Comparison of ENCODE assay signal across 20 mouse cellular contexts in the genomic region with DNA sequence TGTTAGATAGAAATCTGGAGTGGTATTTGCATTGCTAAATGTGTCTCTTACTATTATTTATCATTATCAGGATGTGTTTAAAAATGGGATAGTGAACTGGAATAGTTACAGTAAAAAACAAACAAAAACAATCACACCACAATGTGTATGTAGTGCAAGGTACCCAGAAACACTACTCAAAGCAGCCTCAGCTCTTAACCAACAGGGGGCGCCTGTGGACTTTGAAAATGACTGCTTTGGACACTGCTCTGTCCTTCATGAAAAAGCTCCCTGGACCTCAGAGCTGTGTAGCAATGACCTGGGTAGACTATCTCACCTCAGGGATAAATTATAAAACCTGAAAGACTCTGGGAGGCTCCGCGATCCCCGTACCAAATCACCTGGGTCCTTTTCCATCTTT. TPM values are rescaled to one million over a fixed set of nuclear protein-coding genes. Genes with fewer than 3 reads are reported as not detected.
DNase-seq lines count a peak whose midpoint lies in the region; ATAC-seq and TF ChIP-seq lines count a peak whose summit lies in the region.
"Had no signal": no experiment of that assay in that cellular context is flagged by ENCODE, and none has a peak within 500 bp of the region (broad histone marks: within the 10 kb centered on the region; RNA-seq: fewer than 3 reads in every experiment).

No protein-coding gene starts in this region.

- no peaks in the 10 kb centered on the region for H3K27me3 ChIP-seq in kidney, adult 2 months (replicated peaks; ENCODE audit: control insufficient read depth, insufficient read depth, low read length)
- H3K27me3 ChIP-seq in kidney, embryonic 15.5 days: no peaks in the 10 kb centered on the region
- no peaks in the 10 kb centered on the region for H3K27me3 ChIP-seq in lung, embryonic 14.5 days (ENCODE audit: insufficient read depth, low read length)
- H3K27me3 ChIP-seq in Patski: peaks cover 24% of the 10 kb centered on the region
- H3K27me3 ChIP-seq: embryonic facial prominence, embryonic 12.5 days; hindbrain, embryonic 15.5 days; liver, embryonic 13.5 days had no signal

- DNase-seq in kidney, adult 2 months: peak; percentile 13
- DNase-seq in lung, embryonic 14.5 days: peak; percentile 32
- DNase-seq in lung, postnatal 10 days: no peak
- DNase-seq in Patski (ENCODE audit: low read depth, low spot score): no peak
- DNase-seq in urinary bladder, postnatal 36 days (ENCODE audit: low spot score in 2 of 2): no peak
- no peak for DNase-seq in frontal cortex, adult 2 months (ENCODE audit: extremely low spot score in 1 of 2, low spot score in 1 of 2)
- DNase-seq: adrenal gland, postnatal 36 days; cerebellum, postnatal 14 days; forebrain, postnatal 0 days; gastrocnemius, postnatal 14 days; heart, postnatal 14 days; liver, embryonic 13.5 days had no signal

- ATAC-seq in kidney, embryonic 15.5 days (replicated peaks; ENCODE audit: low FRiP score): no peak
- ATAC-seq in lung, embryonic 14.5 days (ENCODE audit: insufficient read depth): no peak
- ATAC-seq in Patski: no peak
- ATAC-seq: CD4-positive, CD25-positive, alpha-beta regulatory T cell, adult 4 months; forebrain, postnatal 0 days; midbrain, embryonic 16.5 days had no signal

- no peak overlapping the region for H3K9ac ChIP-seq in kidney, embryonic 15.5 days
- H3K9ac ChIP-seq in lung, embryonic 14.5 days: no peak overlapping the region
- H3K9ac ChIP-seq: embryonic facial prominence, embryonic 12.5 days; forebrain, postnatal 0 days; hindbrain, embryonic 15.5 days; liver, embryonic 13.5 days had no signal

- no peak overlapping the region for H3K4me2 ChIP-seq in kidney, embryonic 15.5 days
- no peak overlapping the region for H3K4me2 ChIP-seq in lung, embryonic 14.5 days
- H3K4me2 ChIP-seq: embryonic facial prominence, embryonic 12.5 days; hindbrain, embryonic 15.5 days; liver, embryonic 13.5 days had no signal

- TF ChIP-seq POLR2A in kidney, adult 2 months (IDR thresholded peaks at IDR 0.05; ENCODE audit: low read depth, low read length): no peak

- no peaks in the 10 kb centered on the region for H3K36me3 ChIP-seq in kidney, adult 2 months (ENCODE audit: control insufficient read depth, insufficient read depth, low read length)
- H3K36me3 ChIP-seq in kidney, embryonic 15.5 days: no peaks in the 10 kb centered on the region
- no peaks in the 10 kb centered on the region for H3K36me3 ChIP-seq in lung, embryonic 14.5 days (ENCODE audit: insufficient read depth)
- H3K36me3 ChIP-seq: embryonic facial prominence, embryonic 12.5 days; heart, embryonic 10.5 days; hindbrain, embryonic 15.5 days; liver, embryonic 13.5 days had no signal

- 52% methylated on average over 4 of the region's 4 CpGs for WGBS in kidney, adult 2 months
- WGBS in kidney, embryonic 15.5 days: 56% methylated on average over 4 of the region's 4 CpGs
- WGBS in lung, embryonic 14.5 days: 35% methylated on average over 4 of the region's 4 CpGs

- H3K9me3 ChIP-seq in kidney, embryonic 15.5 days (replicated peaks): no peaks in the 10 kb centered on the region; the same call in 1 of the 2 replicates
- H3K9me3 ChIP-seq in lung, embryonic 14.5 days (ENCODE audit: low read depth, low read length): no peaks in the 10 kb centered on the region
- H3K9me3 ChIP-seq: embryonic facial prominence, embryonic 12.5 days; heart, embryonic 10.5 days; hindbrain, embryonic 15.5 days; liver, embryonic 13.5 days had no signal

- in situ Hi-C loops in Patski (cut with MboI; ENCODE audit: low pct_unique_long_range_greater_than_20kb): no loop called here

- H3K4me1 ChIP-seq in kidney, adult 2 months (ENCODE audit: control insufficient read depth, insufficient read depth, low read length): no peaks in the 10 kb centered on the region
- no peaks in the 10 kb centered on the region for H3K4me1 ChIP-seq in kidney, embryonic 15.5 days
- H3K4me1 ChIP-seq in lung, embryonic 14.5 days (ENCODE audit: insufficient read depth): no peaks in the 10 kb centered on the region
- H3K4me1 ChIP-seq: embryonic facial prominence, embryonic 12.5 days; heart, embryonic 10.5 days; hindbrain, embryonic 15.5 days; liver, embryonic 13.5 days had no signal

- peak; percentile 41; the same call in 1 of the 2 replicates for TF ChIP-seq CTCF in kidney, adult 2 months (conservative IDR thresholded peaks at IDR 0.05; ENCODE audit: insufficient read depth, insufficient read length, low read depth, low read length)
- TF ChIP-seq CTCF in lung, embryonic 14.5 days (IDR thresholded peaks at IDR 0.05; ENCODE audit: low read depth): peak; percentile 33
- TF ChIP-seq CTCF in Patski (IDR thresholded peaks at IDR 0.05): peak; percentile 75

- CTCF ChIA-PET in Patski (lab: Charles Lee): interaction anchor here (0.6 to 2.2 kb wide), 5 partner anchors 11 to 488 kb away, joined by 3 to 8 read pairs (median 3); no protein-coding TSS in a partner anchor

- no peak overlapping the region for H3K27ac ChIP-seq in kidney, adult 2 months (ENCODE audit: insufficient read depth, low read depth, low read length)
- H3K27ac ChIP-seq in kidney, embryonic 15.5 days: no peak overlapping the region
- no peak overlapping the region for H3K27ac ChIP-seq in lung, embryonic 14.5 days (ENCODE audit: low read depth)
- H3K27ac ChIP-seq: embryonic facial prominence, embryonic 12.5 days; heart, embryonic 10.5 days; hindbrain, embryonic 15.5 days; liver, embryonic 13.5 days had no signal

- H3K4me3 ChIP-seq in kidney, adult 2 months (ENCODE audit: insufficient read depth, low read depth, low read length): no peak overlapping the region
- no peak overlapping the region for H3K4me3 ChIP-seq in kidney, embryonic 15.5 days (replicated peaks)
- H3K4me3 ChIP-seq in lung, embryonic 14.5 days (ENCODE audit: low read depth, low read length): no peak overlapping the region
- H3K4me3 ChIP-seq: embryonic facial prominence, embryonic 12.5 days; heart, embryonic 10.5 days; hindbrain, embryonic 15.5 days; liver, embryonic 13.5 days had no signal

- POLR2A ChIA-PET in Patski (lab: Charles Lee): no interaction called here

RNA-seq across cellular contexts. Expression of gene Crnn, which starts 25.5 kb away (rescaled TPM):
- polyA plus RNA-seq in kidney, adult 2 months (2012; rRNA removed): not detected in 2 replicates
- polyA plus RNA-seq in kidney, embryonic 15.5 days (2015; fragmentation: Nextera tagmentation; extraction: Ambion mirVana): 0.10 TPM in 1 of 2 replicates, not detected in the other
- not detected in 2 replicates for polyA plus RNA-seq in lung, embryonic 14.5 days (2014; fragmentation: Nextera tagmentation; extraction: Ambion mirVana)
- polyA plus RNA-seq in Patski (2021): not detected
- not detected in 2 replicates for polyA plus RNA-seq in frontal cortex, adult 2 months (2012; rRNA removed)
- polyA plus RNA-seq: CD4-positive, CD25-positive, alpha-beta regulatory T cell, adult 4 months; embryonic facial prominence, embryonic 12.5 days; forebrain, postnatal 0 days; heart, embryonic 10.5 days; hindbrain, embryonic 15.5 days; liver, embryonic 13.5 days; midbrain, embryonic 16.5 days; neural tube, embryonic 11.5 days; urinary bladder, adult 2 months had no signal

RNA-seq across cellular contexts. Expression of gene Gm4858, which starts 50.5 kb away (rescaled TPM):
- polyA plus RNA-seq in kidney, adult 2 months (2012; rRNA removed): not detected in 2 replicates
- 0.22 TPM in 1 of 2 replicates, not detected in the other for polyA plus RNA-seq in kidney, embryonic 15.5 days (2015; fragmentation: Nextera tagmentation; extraction: Ambion mirVana)
- not detected in 2 replicates for polyA plus RNA-seq in lung, embryonic 14.5 days (2014; fragmentation: Nextera tagmentation; extraction: Ambion mirVana)
- not detected for polyA plus RNA-seq in Patski (2021)
- polyA plus RNA-seq in frontal cortex, adult 2 months (2012; rRNA removed): not detected in 2 replicates
- polyA plus RNA-seq: embryonic facial prominence, embryonic 12.5 days; forebrain, postnatal 0 days; heart, embryonic 10.5 days; hindbrain, embryonic 15.5 days; liver, embryonic 13.5 days; midbrain, embryonic 16.5 days; neural tube, embryonic 11.5 days; urinary bladder, adult 2 months had no signal

Comparison
In these comparisons a context has a peak if more than half of its experiments do, and no peak if none do; other contexts are left out.
1. DNase-seq: peak in kidney, adult 2 months (single experiment) and lung, embryonic 14.5 days (single experiment); none in lung, postnatal 10 days (single experiment), Patski (single experiment), urinary bladder, postnatal 36 days (0 of 2) and frontal cortex, adult 2 months (0 of 2).
2. Peak in every context shown above with its lines, with median percentiles within 50 percentile points of each other: CTCF ChIP-seq.